Mouse (Mus musculus) brown adipose tissue, adult 24 weeks (tissue): ENCODE results near the gene Tspan9. TPM values are rescaled to one million over a fixed set of nuclear protein-coding genes. Genes with fewer than 3 reads are reported as not detected.

Source experiments
- H3K27ac ChIP-seq: fragments of 200-500 bp; replicated peaks from 2 replicates; pipeline ENCODE4 v1.5.1; 2012; ENCODE audit warnings: low read depth, mild to moderate bottlenecking, low read length
- H3K4me1 ChIP-seq: fragments of 200-500 bp; 2 replicates; pipeline ENCODE4 v1.6.1; 2012; ENCODE audit warnings: low read length, mixed read lengths; ENCODE audit not compliant: control insufficient read depth, insufficient read depth, insufficient read length
- H3K4me3 ChIP-seq: fragments of 200-500 bp; 2 replicates; pipeline ENCODE4 v1.5.1; 2012; ENCODE audit warnings: low read depth, mild to moderate bottlenecking, low read length, moderate library complexity; ENCODE audit not compliant: insufficient read depth
- polyA plus RNA-seq: library from polyadenylated mRNA; stranded (reverse); fragments of >200 nt; gene quantifications from 2 replicates; pipeline ENCODE4 v1.2.4, GENCODE M21; 2012; ENCODE audit not compliant: missing spikeins, insufficient read depth, insufficient read length

The Tspan9 gene
- polyA plus RNA-seq, 1 experiment = 7.5 TPM

DNA sequence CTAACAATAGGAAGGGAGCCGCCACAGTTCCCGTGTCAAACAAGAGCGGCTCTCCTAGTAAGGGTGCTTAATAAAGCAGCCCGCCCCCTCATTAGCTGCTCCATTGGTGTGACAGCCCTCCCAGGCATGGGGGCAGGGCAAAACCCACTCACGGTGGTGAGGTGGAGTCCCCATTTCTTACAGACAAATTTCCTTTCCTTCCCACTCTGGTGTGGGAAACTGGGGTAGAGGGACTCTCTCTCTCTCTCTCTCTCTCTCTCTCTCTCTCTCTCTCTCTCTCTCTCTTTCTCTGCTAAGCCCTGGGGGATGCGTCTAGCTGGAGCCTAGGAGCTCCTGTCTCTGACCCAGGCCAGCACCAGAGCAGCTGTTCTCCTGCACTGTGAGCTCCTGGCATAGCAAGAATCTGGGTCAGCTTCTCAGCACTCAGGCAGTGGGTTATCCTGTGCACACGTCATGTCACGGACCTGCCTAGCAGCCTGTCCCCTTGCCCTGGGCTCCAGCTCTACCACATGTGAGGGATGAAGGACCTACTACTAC lies 122.8 kb downstream of the Tspan9 start:
- H3K4me3 ChIP-seq = no peak overlapping the region
- H3K27ac ChIP-seq = no peak overlapping the region
- no peaks in the 10 kb centered on the region for H3K4me1 ChIP-seq

DNA sequence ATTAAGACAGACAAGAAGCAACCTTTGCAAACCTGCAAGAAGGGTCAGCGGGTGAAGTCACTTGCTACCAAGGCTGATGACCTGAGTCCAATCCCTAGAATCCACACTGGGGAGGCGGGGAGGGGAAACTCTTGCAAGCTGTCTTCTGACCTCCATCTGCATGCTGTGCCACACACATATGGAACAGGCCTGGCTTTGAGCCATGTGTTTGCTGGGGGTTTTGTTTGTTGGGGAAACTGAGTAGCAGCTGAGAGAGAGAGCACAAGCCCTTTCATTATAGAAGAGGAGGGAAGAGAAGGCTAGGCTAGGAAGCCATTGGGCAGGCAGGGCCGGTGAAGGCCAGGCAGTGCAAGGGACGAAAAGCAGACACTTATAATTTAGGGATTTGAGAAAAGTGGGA lies 123.3 kb downstream of the Tspan9 start:
- H3K4me1 ChIP-seq = no peaks in the 10 kb centered on the region

DNA sequence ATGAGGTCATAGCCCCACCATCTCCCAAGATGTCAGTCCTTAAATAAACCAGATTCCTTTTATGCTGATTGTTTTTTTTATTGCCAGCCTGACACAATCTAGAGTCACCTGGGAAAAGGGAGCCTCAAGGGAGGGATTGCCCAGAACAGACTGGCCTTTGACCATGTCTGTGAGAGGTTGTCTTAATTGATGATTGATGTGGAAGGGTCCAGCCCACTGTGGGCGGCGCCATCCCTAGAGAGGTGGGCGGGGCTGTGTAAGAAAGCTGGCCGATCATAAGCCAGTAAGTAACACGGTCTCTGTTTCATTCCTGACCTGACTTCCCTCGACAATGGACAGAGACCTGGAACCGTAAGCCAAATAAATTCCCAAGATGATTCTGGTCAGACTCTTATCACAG lies 124.3 kb downstream of the Tspan9 start:
- Histone ChIP-seq H3K4me3 (no peak overlapping the region), H3K4me1 (no peaks in the 10 kb centered on the region), H3K27ac (no peak overlapping the region)

More for the DNA sequence above, 123.3 kb downstream of the Tspan9 start:
- Histone ChIP-seq H3K4me3 (no peak overlapping the region), H3K27ac (no peak overlapping the region)

DNA sequence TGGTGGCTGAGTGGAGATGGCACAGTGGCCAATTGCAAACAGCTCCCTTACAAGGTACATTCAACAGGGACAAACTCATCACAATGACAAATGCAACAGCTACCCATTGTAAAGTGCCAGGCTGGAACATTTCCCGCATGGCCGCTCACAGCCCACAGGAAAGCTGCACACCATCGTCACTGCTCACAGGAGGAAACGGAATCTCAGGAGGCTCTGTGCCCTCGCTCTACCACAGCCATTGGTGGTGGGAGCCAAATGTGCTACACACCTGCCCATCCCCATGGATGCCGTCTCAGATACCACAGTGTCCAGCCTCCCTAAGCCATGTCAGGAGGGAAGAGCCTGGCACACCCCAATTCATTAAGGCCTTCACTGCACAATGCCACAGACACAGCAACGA lies 128.1 kb downstream of the Tspan9 start:
- H3K27ac ChIP-seq = no peak overlapping the region
- H3K4me1 ChIP-seq = peaks cover 8% of the 10 kb centered on the region
- H3K4me3 ChIP-seq = no peak overlapping the region

DNA sequence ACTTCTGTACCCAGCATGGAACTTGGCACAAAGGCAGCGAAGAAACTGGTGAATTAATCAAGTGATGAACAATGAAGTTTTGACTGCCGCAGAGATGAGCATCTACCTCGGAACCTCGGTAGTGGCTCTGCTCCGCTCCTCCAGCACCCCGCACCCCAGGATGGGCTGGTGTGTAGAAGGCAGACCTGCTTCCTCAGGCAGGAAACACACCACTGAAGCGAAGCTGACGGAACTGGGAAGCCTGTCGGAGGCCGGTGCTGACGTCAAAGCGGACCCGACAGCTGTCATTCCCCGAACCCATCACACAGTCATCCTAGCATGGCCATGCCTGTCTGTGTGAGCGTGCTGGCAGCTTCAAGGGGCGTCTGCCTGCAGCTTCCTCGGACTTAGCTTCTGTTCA lies 131.6 kb downstream of the Tspan9 start:
- Histone ChIP-seq H3K27ac (no peak overlapping the region), H3K4me1 (peaks cover 10% of the 10 kb centered on the region), H3K4me3 (no peak overlapping the region)

DNA sequence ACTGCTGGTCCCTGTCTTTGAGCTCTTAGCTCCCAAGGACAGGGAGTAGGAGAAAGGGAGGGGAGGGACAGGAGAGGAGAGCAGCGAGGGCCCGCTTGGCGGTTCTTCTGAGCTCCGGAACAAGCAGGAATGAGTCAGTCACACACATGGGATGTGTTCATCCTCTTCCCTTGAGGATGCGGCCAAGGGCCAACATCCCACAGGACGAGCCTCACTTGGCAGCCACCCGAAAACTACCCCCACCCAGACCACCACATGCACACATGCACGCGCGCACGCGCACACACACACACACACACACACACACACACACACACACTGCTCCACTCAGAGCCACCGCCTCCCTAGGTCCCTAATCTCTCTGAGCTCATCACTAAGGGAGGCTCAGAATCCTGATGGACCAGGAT lies 132.3 kb downstream of the Tspan9 start:
- H3K4me3 ChIP-seq = no peak overlapping the region
- peaks cover 10% of the 10 kb centered on the region for H3K4me1 ChIP-seq
- no peak overlapping the region for H3K27ac ChIP-seq

DNA sequence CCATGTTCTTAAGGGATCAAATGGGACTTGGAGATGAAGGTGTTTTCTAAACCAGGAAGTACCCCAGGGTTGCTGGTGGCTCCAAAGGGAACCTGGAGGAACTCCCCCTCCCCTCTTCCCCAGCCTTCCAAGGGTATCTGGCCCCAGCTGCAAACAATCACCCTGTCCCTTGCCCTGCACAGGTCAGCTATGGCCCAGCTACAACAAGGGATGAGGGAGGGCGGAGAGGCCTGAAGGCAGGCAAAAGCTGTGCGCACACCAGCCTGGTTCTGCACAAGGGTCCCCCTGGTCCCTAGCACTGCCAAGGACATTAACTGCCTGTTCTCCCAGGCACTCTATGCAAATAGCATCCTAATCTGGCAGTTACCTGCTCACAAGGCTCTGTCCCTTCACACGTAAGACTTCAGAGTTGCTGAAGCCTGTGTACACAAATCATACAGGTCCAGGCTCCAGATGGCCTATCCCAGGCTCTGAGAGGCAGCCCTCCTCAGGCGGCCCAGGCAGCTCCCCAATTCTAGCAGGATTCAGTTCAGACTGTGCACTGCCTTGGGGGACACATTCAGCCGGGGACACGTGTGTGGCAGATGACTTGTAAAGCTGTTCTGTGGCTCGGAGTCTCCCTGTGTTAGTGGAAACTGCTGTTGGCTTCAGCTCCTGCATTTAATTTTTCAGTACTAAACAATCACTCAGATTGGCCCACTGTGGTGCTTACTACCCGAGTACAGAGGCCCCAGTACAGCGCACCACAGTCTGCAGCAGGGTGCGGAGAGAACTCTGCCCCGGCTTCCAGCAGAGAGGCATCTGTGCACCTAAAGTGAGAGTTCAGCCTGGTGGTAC lies 133.0 kb downstream of the Tspan9 start:
- H3K27ac ChIP-seq = no peak overlapping the region
- H3K4me3 ChIP-seq = no peak overlapping the region
- peaks cover 10% of the 10 kb centered on the region for H3K4me1 ChIP-seq

DNA sequence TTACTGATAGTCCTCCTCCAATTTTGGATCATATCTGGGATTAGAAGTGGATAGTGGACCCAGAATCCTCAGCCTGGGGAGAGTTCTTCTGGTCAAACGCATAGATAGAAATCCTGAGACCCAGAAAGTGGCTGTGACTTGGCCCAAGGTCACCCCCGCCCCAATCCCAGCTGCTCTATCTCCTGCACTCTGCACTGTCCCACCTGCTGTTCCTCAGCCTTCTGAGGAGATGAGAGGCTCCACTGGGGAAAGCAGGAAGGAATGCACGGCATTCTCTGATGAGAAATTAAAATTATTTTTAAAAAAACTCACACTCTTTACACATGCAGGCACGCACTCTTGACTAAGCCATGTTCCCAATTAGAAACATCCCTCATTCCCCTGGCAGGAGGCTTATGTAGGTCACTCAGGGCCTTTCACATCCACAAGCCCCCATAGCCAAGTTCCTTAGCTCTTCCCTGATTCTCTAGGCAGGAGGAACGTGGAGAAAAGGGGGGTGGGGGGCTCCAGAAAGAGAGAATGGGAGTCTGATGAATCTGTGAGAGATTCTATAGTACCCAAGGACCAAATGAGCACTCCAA lies 135.3 kb downstream of the Tspan9 start:
- Histone ChIP-seq H3K4me1 (peaks cover 10% of the 10 kb centered on the region), H3K27ac (no peak overlapping the region), H3K4me3 (no peak overlapping the region)

DNA sequence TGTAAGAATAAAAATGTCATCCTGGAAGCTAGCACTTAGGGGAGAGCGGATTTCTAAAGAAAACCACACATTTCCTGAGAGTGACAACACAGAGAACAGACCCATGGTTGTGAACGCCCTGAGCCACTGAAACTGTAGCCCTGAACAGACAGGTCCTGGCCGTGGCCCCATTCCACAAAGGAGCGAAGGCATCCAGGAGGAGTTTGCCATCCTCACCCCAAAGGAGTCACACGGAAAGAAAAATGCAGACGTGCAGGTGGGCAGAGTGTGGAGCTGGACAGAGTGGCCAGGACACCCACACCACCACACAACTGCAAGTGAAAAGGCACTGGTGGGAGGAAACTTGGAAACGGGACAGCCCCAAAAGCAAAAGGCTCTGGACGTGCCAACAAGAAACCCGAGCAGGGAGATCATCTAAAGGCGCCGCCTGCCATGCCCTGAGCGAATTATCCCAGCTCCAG lies 136.1 kb downstream of the Tspan9 start:
- Histone ChIP-seq H3K4me3 (no peak overlapping the region), H3K4me1 (peaks cover 6% of the 10 kb centered on the region), H3K27ac (no peak overlapping the region)

DNA sequence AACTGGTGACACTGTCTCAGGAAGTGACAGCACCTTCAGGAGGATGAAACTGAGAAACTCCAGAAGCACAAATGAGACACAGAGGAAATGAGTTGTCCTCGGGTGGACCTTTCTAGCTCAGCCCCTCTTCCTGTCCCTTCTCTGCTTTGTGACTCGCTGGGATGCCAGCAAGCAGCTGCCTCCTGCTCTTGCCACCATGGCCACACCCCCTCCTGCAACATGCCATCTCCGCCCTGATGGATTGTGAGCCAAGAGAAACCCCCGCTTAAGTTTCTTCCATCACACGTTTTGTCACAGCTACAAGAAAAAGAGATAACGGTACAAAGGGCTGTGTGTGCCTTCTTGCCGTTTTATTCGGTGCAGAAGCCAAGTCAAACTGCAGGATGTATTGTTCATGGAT lies 137.2 kb downstream of the Tspan9 start:
- Histone ChIP-seq H3K4me1 (peaks cover 2% of the 10 kb centered on the region; the same call in 1 of the 2 replicates), H3K27ac (no peak overlapping the region), H3K4me3 (no peak overlapping the region)

DNA sequence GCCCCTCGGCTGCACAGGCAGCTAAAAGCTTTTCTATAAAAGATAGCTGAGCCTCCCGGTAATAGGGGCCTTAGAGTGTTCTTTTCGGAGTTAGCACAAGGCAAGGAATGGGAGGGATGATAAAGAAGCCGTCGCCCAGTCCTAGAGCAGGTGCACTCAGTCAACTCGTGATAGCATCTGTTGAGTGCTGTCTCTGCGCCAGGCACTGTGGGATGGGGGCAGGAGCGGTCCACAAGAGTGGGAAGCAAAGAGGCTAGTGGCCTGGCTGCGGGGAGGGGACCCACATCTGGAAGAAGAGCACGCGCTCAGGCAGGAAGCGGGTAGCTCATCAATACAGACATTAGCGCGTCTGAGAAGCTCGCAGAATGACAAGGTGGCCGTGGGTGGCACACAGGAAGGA lies 138.8 kb downstream of the Tspan9 start:
- Histone ChIP-seq H3K4me1 (peaks cover 2% of the 10 kb centered on the region; the same call in 1 of the 2 replicates), H3K27ac (no peak overlapping the region), H3K4me3 (no peak overlapping the region)

DNA sequence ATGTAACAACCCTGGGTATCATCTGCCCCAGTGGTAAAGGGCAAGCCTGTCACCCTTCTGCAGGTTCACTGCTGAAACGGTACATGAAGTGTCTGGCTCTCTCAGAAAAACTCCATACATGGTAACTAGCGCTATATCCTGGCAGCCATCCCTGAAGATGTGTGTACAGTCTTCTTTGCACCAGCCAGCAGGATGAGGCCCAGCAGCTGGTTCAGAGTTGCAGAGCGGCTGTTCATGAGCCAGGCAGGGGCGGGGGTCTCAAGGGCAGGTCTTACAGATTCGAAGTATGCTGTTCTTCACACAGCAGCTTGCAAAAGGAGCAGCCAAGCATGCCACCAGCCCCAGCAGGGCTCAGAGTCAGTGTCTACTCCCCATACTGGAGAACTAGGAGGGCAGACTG lies 139.9 kb downstream of the Tspan9 start:
- H3K4me3 ChIP-seq = no peak overlapping the region
- 0 out of 2 replicates have a peak, but pooled peaks cover 2% of the 10 kb centered on the region for H3K4me1 ChIP-seq
- H3K27ac ChIP-seq = no peak overlapping the region

DNA sequence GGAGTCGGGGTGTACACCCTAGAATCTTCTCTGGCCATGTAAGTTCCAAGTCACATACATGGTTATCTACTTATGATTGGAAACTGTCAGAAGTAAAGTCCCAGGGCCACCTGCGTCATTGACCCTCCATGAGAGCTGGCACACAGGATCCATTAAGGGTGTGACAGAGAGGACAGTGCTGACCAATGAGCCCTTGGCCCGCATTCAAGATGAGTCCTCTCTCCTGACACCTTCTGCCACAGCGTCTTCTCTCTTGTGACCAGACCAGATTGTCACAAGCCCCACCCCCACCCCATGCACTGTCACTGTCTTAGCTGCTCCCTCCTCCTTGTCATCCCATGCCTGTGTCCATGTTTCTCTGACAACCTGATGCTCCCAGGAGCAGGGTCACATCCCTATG lies 140.7 kb downstream of the Tspan9 start:
- Histone ChIP-seq H3K4me1 (no peaks in the 10 kb centered on the region), H3K27ac (no peak overlapping the region), H3K4me3 (no peak overlapping the region)

DNA sequence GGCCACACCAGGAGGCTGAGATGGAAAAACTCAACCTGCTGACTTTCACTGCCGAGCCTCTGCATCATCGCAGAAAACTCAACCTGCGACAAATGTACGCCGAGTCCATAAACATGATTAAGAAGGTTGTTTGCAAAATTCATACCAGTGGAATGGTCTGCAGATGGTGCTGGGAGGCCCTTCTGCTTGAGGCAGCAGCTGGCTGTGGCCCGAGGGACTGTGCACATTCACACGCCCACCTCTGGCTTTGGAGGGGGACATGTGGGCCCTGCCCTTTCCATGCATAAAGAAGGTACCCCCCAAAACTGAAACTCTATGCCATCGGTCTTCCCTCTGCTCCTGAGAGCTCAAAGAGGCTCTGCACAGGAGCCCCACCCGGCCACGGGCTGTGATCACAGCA lies 141.3 kb downstream of the Tspan9 start:
- Histone ChIP-seq H3K27ac (no peak overlapping the region), H3K4me3 (no peak overlapping the region), H3K4me1 (no peaks in the 10 kb centered on the region)

DNA sequence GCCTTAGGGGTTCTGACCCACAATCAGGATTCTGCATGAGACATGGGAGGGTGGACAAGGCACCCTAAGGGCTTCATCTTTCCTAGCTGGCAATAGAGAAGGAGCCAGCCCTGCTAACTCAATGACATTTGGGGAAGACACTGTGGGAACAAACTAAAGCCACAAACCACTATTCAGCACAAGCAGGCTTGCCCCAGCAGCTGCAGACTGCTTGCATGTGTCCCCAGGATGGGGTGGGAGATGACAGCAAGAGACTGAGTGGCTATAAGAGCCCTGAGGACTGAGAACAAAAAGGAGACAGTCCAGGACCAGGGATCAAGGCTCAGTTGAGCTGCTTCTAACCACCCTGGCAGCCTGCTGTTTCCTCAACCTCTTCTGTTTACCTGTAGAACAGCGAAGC lies 141.8 kb downstream of the Tspan9 start:
- Histone ChIP-seq H3K27ac (no peak overlapping the region), H3K4me3 (no peak overlapping the region), H3K4me1 (no peaks in the 10 kb centered on the region)

DNA sequence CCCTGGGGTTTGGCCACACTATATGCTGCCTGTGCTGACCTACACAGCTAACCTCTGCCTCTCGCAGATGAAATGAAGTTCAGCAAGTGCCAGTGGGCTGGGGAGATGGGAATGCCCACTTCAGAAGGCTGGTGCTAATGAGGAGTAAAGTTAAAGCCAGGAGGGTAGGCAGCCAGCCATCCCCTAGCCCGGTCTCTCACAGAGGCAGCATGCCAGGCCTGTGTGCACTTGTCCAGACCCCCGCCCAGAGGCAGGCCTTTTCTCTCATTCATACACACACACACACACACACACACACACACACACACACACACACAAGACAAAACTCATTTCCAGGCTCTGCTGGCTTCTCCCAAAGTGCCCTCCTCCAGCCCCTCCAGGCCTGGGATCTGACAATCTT lies 142.6 kb downstream of the Tspan9 start:
- H3K27ac ChIP-seq = no peak overlapping the region
- H3K4me1 ChIP-seq = no peaks in the 10 kb centered on the region
- H3K4me3 ChIP-seq = no peak overlapping the region
